Mouse (Mus musculus) testis, postnatal 10 days (tissue): Measurements from ENCODE around the gene Farsa.

Source experiments
- DNase-seq: peaks from one replicate; pipeline ENCODE4 v3.0.0; 2021; ENCODE audit warnings: low spot score

Farsa gene

GRCm38 (mm10) chr8:84834866-84835855 is 21.6 kb upstream of the Farsa start:
- DNase-seq = peak; percentile 73

GRCm38 (mm10) chr8:84837149-84837911 is 19.5 kb upstream of the Farsa start:
- no peak for DNase-seq

- no peak for DNase-seq
Observed at GRCm38 (mm10) chr8:84837912-84838470, 18.8 kb upstream of the Farsa start.

GRCm38 (mm10) chr8:84838513-84838912 is 18.3 kb upstream of the Farsa start:
- no peak for DNase-seq

- no peak for DNase-seq
Observed at GRCm38 (mm10) chr8:84839411-84839810, 17.4 kb upstream of the Farsa start.

GRCm38 (mm10) chr8:84839875-84840247 is 16.9 kb upstream of the Farsa start:
- no peak for DNase-seq

GRCm38 (mm10) chr8:84840248-84840999 is 16.4 kb upstream of the Farsa start, which contains the start of gene Rad23a:
Rad23a (minus strand) TSS chr8:84840665.
- peak; percentile 91 for DNase-seq

- no peak for DNase-seq
Observed at GRCm38 (mm10) chr8:84841514-84841913, 15.3 kb upstream of the Farsa start.

GRCm38 (mm10) chr8:84844397-84845070 is 12.3 kb upstream of the Farsa start:
- no peak for DNase-seq

- peak; percentile 70 for DNase-seq
Observed at GRCm38 (mm10) chr8:84845355-84846093, 11.3 kb upstream of the Farsa start.

- no peak for DNase-seq
Observed at GRCm38 (mm10) chr8:84846094-84846721, 10.6 kb upstream of the Farsa start.

- peak; percentile 98 for DNase-seq
Observed at GRCm38 (mm10) chr8:84846722-84847572, 9.8 kb upstream of the Farsa start, which contains the start of gene Calr. Calr (minus strand) TSS chr8:84846934.

- DNase-seq = no peak
Observed at GRCm38 (mm10) chr8:84847684-84848435, 8.9 kb upstream of the Farsa start.

GRCm38 (mm10) chr8:84856434-84856833 is 355 bp upstream of the Farsa start:
- no peak for DNase-seq

- DNase-seq = peak; percentile 96
Observed at GRCm38 (mm10) chr8:84871376-84872308, 14.9 kb downstream of the Farsa start, which contains the start of gene Syce2. Syce2 (plus strand) TSS chr8:84872111.

GRCm38 (mm10) chr8:84872309-84872965 is 15.6 kb downstream of the Farsa start:
- DNase-seq = peak; percentile 66
